Mouse (Mus musculus) brain, embryonic 14.5 days (tissue): ENCODE data around the gene Pcdh8.

Source experiments
- CTCF ChIP-seq: fragments of 200-500 bp; IDR thresholded peaks from 2 replicates; pipeline ENCODE4 v1.5.1; 2012; ENCODE audit warnings: inconsistent platforms, mild to moderate bottlenecking, moderate library complexity, borderline replicate concordance; ENCODE audit not compliant: insufficient read depth, insufficient read length; ENCODE audit errors: extremely low read depth
- POLR2A ChIP-seq: fragments of 200-500 bp; IDR thresholded peaks from 2 replicates; pipeline ENCODE4 v1.6.1; 2012; ENCODE audit warnings: mild to moderate bottlenecking, inconsistent platforms, borderline replicate concordance; ENCODE audit not compliant: poor library complexity, insufficient read depth, insufficient read length, severe bottlenecking; ENCODE audit errors: extremely low read depth

- TF ChIP-seq CTCF, result no peak
- no peak for TF ChIP-seq POLR2A
These were observed 22.1 kb upstream of the Pcdh8 start for GRCm38 (mm10) chr14:79793179-79793578.
